Mouse (Mus musculus): ENCODE data around the gene Ankrd34a. TPM values are rescaled to one million over a fixed set of nuclear protein-coding genes. Genes with fewer than 3 reads are reported as not detected.
A peak's percentile ranks its signal among the peaks of the same experiment; 100 is the strongest.

The Ankrd34a gene
- polyA plus RNA-seq (2012; rRNA removed), result 50.2 and 57.4 TPM in 2 replicates

DNA sequence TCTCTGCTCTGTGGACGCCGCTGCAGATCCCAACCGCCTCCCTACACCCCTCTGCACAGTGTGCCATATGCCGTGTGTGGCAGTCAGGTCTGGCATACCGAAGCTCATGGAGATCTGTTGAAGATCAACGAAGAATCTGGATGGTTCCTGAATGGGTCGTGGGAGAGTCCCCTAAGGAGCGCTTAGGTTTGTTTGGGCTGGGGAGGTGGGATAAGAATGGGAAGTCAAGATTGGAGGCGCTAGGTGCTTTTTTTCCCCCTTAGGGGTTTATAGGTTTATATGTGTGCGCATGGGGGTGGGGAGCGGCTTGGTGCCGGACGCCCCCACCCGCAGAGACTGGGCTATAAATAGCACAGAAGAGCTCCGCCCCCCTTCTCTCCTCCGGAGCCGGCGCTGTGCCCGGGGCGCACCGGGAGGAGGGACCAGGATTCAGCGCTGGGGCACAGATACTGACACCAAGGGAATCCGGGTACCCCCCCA, at the start of gene Ankrd34a:
Gene Ankrd34a (plus strand): TSS at position 409 of the 480 bp plus-strand sequence.
- peak; percentile 75 to 88 for DNase-seq (ENCODE audit: extremely low spot score in 1 of 2, low spot score in 1 of 2)

DNA sequence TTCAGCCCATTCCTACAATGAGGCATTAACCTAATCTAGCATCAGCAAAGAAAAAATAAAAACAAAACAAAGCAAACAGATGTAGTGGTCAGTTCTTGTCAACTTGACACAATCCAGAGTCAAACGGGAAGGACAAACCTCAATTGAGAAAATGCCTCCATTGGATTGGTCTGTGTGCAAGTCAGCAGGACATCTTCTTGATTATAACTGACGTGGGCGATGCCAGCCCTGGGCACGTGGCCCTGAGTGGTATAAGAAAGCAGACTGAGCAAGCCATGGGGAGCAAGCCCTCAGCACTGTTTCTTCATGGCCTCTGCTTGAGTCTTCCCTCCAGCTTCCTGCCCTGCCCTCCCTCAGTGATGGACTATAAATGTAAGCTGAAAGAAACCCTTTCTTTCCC, 49.6 kb upstream of the Ankrd34a start:
- no peak for DNase-seq (ENCODE audit: extremely low spot score in 1 of 2, low spot score in 1 of 2)

DNA sequence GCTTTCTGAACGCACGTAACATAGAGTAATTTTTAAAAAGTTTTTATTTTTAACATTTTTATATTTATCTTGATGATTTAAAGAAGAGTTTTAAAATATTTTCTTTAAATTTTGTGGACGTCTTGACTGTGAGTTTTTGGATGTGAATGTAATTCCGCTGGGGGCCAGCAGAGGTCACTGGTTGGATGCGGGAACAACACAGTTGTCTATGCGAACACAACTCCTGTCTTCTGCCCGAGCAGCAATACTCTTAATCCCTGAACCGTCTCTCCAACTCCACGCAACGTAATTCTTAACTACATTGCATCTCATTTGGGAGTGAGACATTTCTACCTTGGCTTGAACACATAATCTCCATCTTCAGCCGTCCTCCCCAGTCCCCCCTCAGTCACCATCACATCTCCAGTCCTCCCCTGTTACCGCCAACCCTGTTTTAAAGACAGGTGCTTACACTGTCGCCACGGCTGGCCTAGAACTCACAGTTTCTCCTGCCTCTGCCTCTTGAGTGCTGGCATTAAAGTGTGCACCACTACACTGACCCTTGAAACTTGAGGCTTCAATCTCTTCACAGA, 49.0 kb upstream of the Ankrd34a start:
- peak in 1 of 2 experiments; percentile 89 for DNase-seq (ENCODE audit: extremely low spot score in 1 of 2, low spot score in 1 of 2)

- no peak for DNase-seq (ENCODE audit: extremely low spot score in 1 of 2, low spot score in 1 of 2)
Measured at GRCm38 (mm10) chr3:96548824-96549223, 47.6 kb upstream of the Ankrd34a start.

DNA sequence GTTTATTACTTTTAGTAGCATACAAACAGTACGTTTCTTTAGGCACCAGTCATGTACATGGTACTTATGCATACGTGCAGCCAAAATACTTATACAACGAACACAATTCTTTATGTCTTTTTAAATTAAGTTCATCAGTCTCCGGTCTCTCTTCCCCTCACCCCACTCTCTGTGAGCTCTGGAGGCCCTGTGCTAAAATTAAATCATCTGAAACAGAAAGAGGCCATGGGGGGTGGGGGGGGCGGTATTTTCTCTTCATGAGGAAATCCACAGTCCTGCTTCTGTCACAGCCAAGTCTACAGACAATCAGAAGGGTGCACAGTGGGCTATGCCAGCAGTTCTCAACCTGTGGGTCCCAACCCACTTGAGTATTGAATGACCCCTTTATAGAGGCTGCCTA, 47.1 kb upstream of the Ankrd34a start:
- no peak for DNase-seq (ENCODE audit: extremely low spot score in 1 of 2, low spot score in 1 of 2)

GRCm38 (mm10) chr3:96551203-96551602, 45.2 kb upstream of the Ankrd34a start:
- DNase-seq (ENCODE audit: extremely low spot score in 1 of 2, low spot score in 1 of 2), result peak in 1 of 2 experiments; percentile 72

- DNase-seq (ENCODE audit: extremely low spot score in 1 of 2, low spot score in 1 of 2), result no peak
Measured at GRCm38 (mm10) chr3:96551890-96552289, 44.5 kb upstream of the Ankrd34a start.

DNA sequence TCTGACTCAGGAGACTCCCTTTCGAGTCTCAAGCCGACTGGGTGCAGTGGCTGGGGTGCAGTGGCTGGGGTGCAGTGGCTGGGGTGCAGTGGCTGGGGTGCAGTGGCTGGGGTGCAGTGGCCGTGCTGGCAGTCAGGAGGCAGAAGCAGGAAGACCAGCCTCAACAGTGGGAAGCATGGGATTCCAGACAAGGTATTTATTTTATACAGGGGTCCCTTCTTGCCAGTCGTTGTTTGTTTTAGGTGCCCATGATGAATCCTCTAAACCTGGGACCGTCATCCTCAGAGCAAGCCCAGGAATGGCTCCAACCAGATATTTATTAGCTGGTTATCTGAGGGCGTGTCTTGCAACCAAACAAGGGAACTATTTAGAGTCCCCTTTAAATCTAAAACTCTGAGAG, 42.8 kb upstream of the Ankrd34a start:
- DNase-seq (ENCODE audit: extremely low spot score in 1 of 2, low spot score in 1 of 2), result no peak

GRCm38 (mm10) chr3:96554251-96554650, 42.2 kb upstream of the Ankrd34a start:
- no peak for DNase-seq (ENCODE audit: extremely low spot score in 1 of 2, low spot score in 1 of 2)

GRCm38 (mm10) chr3:96555041-96555596, 41.3 kb upstream of the Ankrd34a start:
- DNase-seq (ENCODE audit: extremely low spot score in 1 of 2, low spot score in 1 of 2), result peak in 1 of 2 experiments; percentile 47

DNA sequence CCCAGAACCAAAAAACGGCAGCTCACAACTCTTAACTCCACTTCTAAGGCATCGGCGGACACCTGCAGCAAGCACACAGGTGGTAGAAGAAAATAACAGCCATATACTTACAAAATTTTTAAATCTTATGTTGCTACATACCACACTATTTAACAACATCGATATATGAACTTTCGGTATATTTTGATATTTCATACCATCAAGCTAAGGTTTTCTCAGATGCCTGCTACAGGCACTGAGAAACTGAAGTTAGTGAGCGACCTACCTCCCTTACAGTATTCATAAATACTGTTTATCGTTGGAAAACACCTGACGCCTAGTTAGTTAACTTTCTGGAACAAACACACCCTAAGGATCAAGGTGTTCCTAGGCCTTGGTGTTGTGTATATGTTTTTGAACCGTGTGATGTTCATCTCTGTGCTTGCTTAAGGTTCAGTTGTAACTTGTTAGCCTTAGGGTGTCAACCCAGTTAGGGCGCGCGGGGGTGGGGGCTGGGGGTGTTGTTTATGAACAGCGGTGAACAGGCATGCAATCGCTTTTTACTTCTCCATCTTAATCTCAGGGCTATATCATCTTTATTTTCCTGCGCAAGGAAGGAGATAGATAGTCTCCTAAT, 40.3 kb upstream of the Ankrd34a start:
- DNase-seq (ENCODE audit: extremely low spot score in 1 of 2, low spot score in 1 of 2), result no peak

GRCm38 (mm10) chr3:96556651-96557635, 39.5 kb upstream of the Ankrd34a start:
- no peak for DNase-seq (ENCODE audit: extremely low spot score in 1 of 2, low spot score in 1 of 2)

GRCm38 (mm10) chr3:96557694-96558093, 38.7 kb upstream of the Ankrd34a start, which contains the start of gene Txnip:
Txnip (plus strand) TSS chr3:96557957.
- DNase-seq (ENCODE audit: extremely low spot score in 1 of 2, low spot score in 1 of 2), result peak; percentile 91 to 95

GRCm38 (mm10) chr3:96558159-96558558, 38.3 kb upstream of the Ankrd34a start:
- DNase-seq (ENCODE audit: extremely low spot score in 1 of 2, low spot score in 1 of 2), result no peak

- no peak for DNase-seq (ENCODE audit: extremely low spot score in 1 of 2, low spot score in 1 of 2)
Measured at GRCm38 (mm10) chr3:96558668-96559196, 37.7 kb upstream of the Ankrd34a start.

- DNase-seq (ENCODE audit: extremely low spot score in 1 of 2, low spot score in 1 of 2), result no peak
Measured at GRCm38 (mm10) chr3:96559398-96559910, 37.0 kb upstream of the Ankrd34a start.

DNA sequence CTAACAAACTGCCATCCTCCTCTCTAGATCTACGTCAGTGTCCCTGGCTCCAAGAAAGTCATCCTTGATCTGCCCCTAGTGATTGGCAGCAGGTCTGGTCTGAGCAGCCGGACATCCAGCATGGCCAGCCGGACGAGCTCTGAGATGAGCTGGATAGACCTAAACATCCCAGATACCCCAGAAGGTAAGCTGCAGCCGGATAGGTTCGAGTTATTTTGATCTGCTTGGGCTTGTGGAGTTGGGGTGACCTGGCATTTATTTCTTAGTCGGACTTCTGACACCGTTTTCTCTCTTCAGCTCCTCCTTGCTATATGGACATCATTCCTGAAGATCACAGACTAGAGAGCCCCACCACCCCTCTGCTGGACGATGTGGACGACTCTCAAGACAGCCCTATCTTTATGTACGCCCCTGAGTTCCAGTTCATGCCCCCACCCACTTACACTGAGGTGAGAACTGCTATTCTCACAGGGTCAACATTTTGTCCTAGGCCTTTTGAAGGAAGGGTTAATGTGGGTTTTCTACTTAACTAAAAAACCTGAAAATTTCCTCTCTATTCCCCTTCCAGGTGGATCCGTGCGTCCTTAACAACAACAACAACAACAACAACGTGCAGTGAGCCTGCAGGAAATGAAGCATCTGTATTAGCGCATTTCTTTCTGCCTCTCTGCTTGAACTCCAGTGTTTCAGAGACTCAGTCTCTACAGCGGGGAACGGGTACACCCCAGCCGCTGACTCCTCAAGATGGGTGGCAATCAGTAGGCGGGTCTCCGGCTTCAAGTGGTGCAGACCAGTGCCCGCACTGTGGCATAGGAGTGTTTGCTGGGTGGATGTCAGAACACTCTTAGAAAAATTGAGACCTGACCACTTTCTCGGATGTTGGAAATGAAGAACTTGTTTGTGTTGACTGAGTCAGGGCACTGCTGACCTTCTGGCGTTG, 36.3 kb upstream of the Ankrd34a start:
- no peak for DNase-seq (ENCODE audit: extremely low spot score in 1 of 2, low spot score in 1 of 2)

DNA sequence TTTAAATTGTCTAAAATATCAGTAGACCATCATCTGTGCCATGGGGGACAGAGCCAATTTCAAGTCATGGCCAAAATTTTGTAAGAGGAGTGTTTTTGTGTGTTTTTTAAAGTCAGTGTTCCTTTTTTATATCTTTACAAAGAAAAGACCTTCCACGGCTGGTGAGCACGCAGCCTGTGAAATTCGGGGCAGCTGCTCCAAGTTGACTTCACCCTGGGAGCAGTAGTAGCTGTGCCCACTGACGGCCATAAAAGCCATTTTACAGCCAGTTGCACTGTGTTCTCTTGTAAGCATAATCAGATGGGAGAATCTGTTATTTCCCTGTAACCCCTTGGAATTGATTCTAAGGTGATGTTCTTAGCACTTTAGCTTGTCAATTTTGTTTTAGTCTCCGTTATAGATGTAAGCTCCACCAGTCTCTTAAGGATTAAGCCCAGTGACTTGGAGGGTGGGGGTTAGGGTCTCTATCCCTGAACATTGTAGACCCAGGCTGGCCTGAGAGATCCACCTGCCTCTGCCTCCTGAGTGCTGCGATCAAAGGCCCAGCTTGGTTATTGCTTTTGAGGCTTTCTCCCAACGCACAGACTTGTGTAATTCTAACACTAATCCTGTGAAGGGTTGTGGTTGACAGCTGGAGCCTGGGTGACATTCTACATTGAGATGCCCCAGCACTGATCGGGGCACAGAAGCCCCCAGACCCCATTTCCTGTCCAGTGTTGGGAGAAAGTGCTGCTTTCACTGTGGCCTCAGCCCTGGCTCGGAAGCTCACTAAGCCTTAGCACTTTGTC, 35.4 kb upstream of the Ankrd34a start:
- no peak for DNase-seq (ENCODE audit: extremely low spot score in 1 of 2, low spot score in 1 of 2)
